In genomic region chr6:99991079-99991478, GRCm38 (mm10) we compare ENCODE assay signal across 8 mouse cellular contexts.
A peak's percentile ranks its signal among the peaks of the same experiment; 100 is the strongest.
DNase-seq lines count a peak whose midpoint lies in the region; ATAC-seq and TF ChIP-seq lines count a peak whose summit lies in the region.

No protein-coding gene starts in this region.

- DNase-seq in MEL-GATA-1-ER (ENCODE audit: extremely low read depth, low read depth): peak; percentile 62
- peak; percentile 94 for DNase-seq in adrenal gland, adult 2 months
- DNase-seq in midbrain, postnatal 0 days (ENCODE audit: low spot score): peak; percentile 88
- peak; percentile 78 to 91 for DNase-seq in urinary bladder, postnatal 4 days (ENCODE audit: low spot score in 2 of 2)
- DNase-seq in c-Kit-positive CD71-positive TER-119-positive erythroid progenitor cells, embryonic 14.5 days (ENCODE audit: low spot score): no peak

- no peaks in the 10 kb centered on the region for H3K9me3 ChIP-seq in embryonic facial prominence, embryonic 15.5 days (replicated peaks)
- H3K9me3 ChIP-seq in hindbrain, embryonic 15.5 days: no peaks in the 10 kb centered on the region
- no peaks in the 10 kb centered on the region for H3K9me3 ChIP-seq in limb, embryonic 12.5 days
- H3K9me3 ChIP-seq in midbrain, postnatal 0 days (ENCODE audit: low read length): no peaks in the 10 kb centered on the region

- no peak overlapping the region for H3K27ac ChIP-seq in embryonic facial prominence, embryonic 15.5 days (replicated peaks)
- no peak overlapping the region for H3K27ac ChIP-seq in hindbrain, embryonic 15.5 days (replicated peaks)
- H3K27ac ChIP-seq in limb, embryonic 12.5 days: peak overlapping the region; percentile 47; the same call in 1 of the 2 replicates
- no peak overlapping the region for H3K27ac ChIP-seq in midbrain, postnatal 0 days (ENCODE audit: low read depth, low read length)

- no peaks in the 10 kb centered on the region for H3K36me3 ChIP-seq in embryonic facial prominence, embryonic 15.5 days
- no peaks in the 10 kb centered on the region for H3K36me3 ChIP-seq in hindbrain, embryonic 15.5 days
- no peaks in the 10 kb centered on the region for H3K36me3 ChIP-seq in limb, embryonic 12.5 days
- H3K36me3 ChIP-seq in midbrain, postnatal 0 days (ENCODE audit: insufficient read depth, low read length): no peaks in the 10 kb centered on the region

- WGBS in embryonic facial prominence, embryonic 15.5 days: 50% methylated on average over 7 of the region's 7 CpGs
- 52% methylated on average over 7 of the region's 7 CpGs for WGBS in hindbrain, embryonic 15.5 days
- WGBS in limb, embryonic 12.5 days: 47% methylated on average over 7 of the region's 7 CpGs
- WGBS in midbrain, postnatal 0 days: 48% methylated on average over 7 of the region's 7 CpGs

- peak; percentile 44; the same call in 1 of the 2 replicates for ATAC-seq in embryonic facial prominence, embryonic 15.5 days (ENCODE audit: insufficient number of reproducible peaks, low FRiP score, low TSS enrichment, low read depth)
- ATAC-seq in hindbrain, embryonic 15.5 days (ENCODE audit: low FRiP score, low read depth): peak; percentile 60
- ATAC-seq in limb, embryonic 12.5 days (ENCODE audit: insufficient number of reproducible peaks, insufficient read depth, low FRiP score, low TSS enrichment, low read depth): 0 out of 2 replicates have a peak, but pooled peaks have one; percentile 70
- 0 out of 2 replicates have a peak, but pooled peaks have one; percentile 44 for ATAC-seq in midbrain, postnatal 0 days (ENCODE audit: low FRiP score)

- peaks cover 16% of the 10 kb centered on the region; the same call in 1 of the 2 replicates for H3K27me3 ChIP-seq in embryonic facial prominence, embryonic 15.5 days
- H3K27me3 ChIP-seq in hindbrain, embryonic 15.5 days: peaks cover 10% of the 10 kb centered on the region; the same call in 1 of the 2 replicates
- H3K27me3 ChIP-seq in limb, embryonic 12.5 days: peaks cover 44% of the 10 kb centered on the region
- 0 out of 2 replicates have a peak, but pooled peaks cover 3% of the 10 kb centered on the region for H3K27me3 ChIP-seq in midbrain, postnatal 0 days (ENCODE audit: insufficient read depth, low read length)

- no peak overlapping the region for H3K4me2 ChIP-seq in embryonic facial prominence, embryonic 15.5 days (replicated peaks)
- H3K4me2 ChIP-seq in hindbrain, embryonic 15.5 days: no peak overlapping the region
- no peak overlapping the region for H3K4me2 ChIP-seq in limb, embryonic 12.5 days
- H3K4me2 ChIP-seq in midbrain, postnatal 0 days (ENCODE audit: low read depth, low read length, poor library complexity, severe bottlenecking): no peak overlapping the region

- TF ChIP-seq CTCF in midbrain, postnatal 0 days (IDR thresholded peaks at IDR 0.05): no peak

- H3K4me1 ChIP-seq in embryonic facial prominence, embryonic 15.5 days: peaks cover 28% of the 10 kb centered on the region
- peaks cover 20% of the 10 kb centered on the region for H3K4me1 ChIP-seq in hindbrain, embryonic 15.5 days (replicated peaks)
- H3K4me1 ChIP-seq in limb, embryonic 12.5 days (replicated peaks): peaks cover 29% of the 10 kb centered on the region
- H3K4me1 ChIP-seq in midbrain, postnatal 0 days (ENCODE audit: insufficient read depth, low read length): peaks cover under 1% of the 10 kb centered on the region; the same call in 1 of the 2 replicates

- no peak overlapping the region for H3K9ac ChIP-seq in embryonic facial prominence, embryonic 15.5 days
- H3K9ac ChIP-seq in hindbrain, embryonic 15.5 days: no peak overlapping the region
- no peak overlapping the region for H3K9ac ChIP-seq in limb, embryonic 12.5 days (replicated peaks)
- no peak overlapping the region for H3K9ac ChIP-seq in midbrain, postnatal 0 days (replicated peaks; ENCODE audit: low read length, poor library complexity, severe bottlenecking)

- no peak overlapping the region for H3K4me3 ChIP-seq in embryonic facial prominence, embryonic 15.5 days (replicated peaks)
- H3K4me3 ChIP-seq in hindbrain, embryonic 15.5 days: no peak overlapping the region
- H3K4me3 ChIP-seq in limb, embryonic 12.5 days (replicated peaks): no peak overlapping the region
- no peak overlapping the region for H3K4me3 ChIP-seq in midbrain, postnatal 0 days (ENCODE audit: low read depth, low read length)
